Mouse (Mus musculus) heart, adult 2 months (tissue): ENCODE measurements at regions not wholly inside any gene's neighbourhood (a gene's known extent, or its start where the extent isn't known, plus 50 kb on each side); places are given as distances from the start of the nearest gene placed in this dataset.

ENCODE experiments used
- CTCF ChIP-seq: fragments of 200-600 bp; IDR thresholded peaks from 2 replicates; pipeline ENCODE4 v1.8.1; 2022; ENCODE audit warnings: antibody characterized with exemption, mild to moderate bottlenecking, moderate library complexity
- POLR2A ChIP-seq: fragments of 200-500 bp; IDR thresholded peaks from 2 replicates; pipeline ENCODE4 v1.6.1; 2011; ENCODE audit warnings: mild to moderate bottlenecking, low read depth, low read length, control low read depth; ENCODE audit not compliant: insufficient read depth

- TF ChIP-seq CTCF (peak; percentile 15; the same call in 1 of the 2 replicates), POLR2A (no peak)
These were observed 79.8 kb downstream of the Foxf2 start for GRCm38 (mm10) chr13:31705406-31705805.
